Mouse (Mus musculus): Measurements from ENCODE around the gene Disp2.

The Disp2 gene

GRCm38 (mm10) chr2:118779504-118780480, at the start of gene Disp2:
Disp2 (plus strand) TSS chr2:118779719.
- DNase-seq (ENCODE audit: inconsistent ontology term) = peak; percentile 95

GRCm38 (mm10) chr2:118729816-118730621, 49.5 kb upstream of the Disp2 start:
- no peak for DNase-seq (ENCODE audit: inconsistent ontology term)

- DNase-seq (ENCODE audit: inconsistent ontology term) = peak; percentile 50
Observed at GRCm38 (mm10) chr2:118730622-118730915, 49.0 kb upstream of the Disp2 start.

- no peak for DNase-seq (ENCODE audit: inconsistent ontology term)
Observed at GRCm38 (mm10) chr2:118731981-118732380, 47.5 kb upstream of the Disp2 start.

- no peak for DNase-seq (ENCODE audit: inconsistent ontology term)
Observed at GRCm38 (mm10) chr2:118733341-118733740, 46.2 kb upstream of the Disp2 start.

GRCm38 (mm10) chr2:118740341-118740740, 39.2 kb upstream of the Disp2 start:
- DNase-seq (ENCODE audit: inconsistent ontology term) = no peak

- no peak for DNase-seq (ENCODE audit: inconsistent ontology term)
Observed at GRCm38 (mm10) chr2:118741183-118741582, 38.3 kb upstream of the Disp2 start.

- DNase-seq (ENCODE audit: inconsistent ontology term) = peak; percentile 42
Observed at GRCm38 (mm10) chr2:118743261-118743943, 36.1 kb upstream of the Disp2 start.

GRCm38 (mm10) chr2:118744621-118745020, 34.9 kb upstream of the Disp2 start:
- no peak for DNase-seq (ENCODE audit: inconsistent ontology term)

GRCm38 (mm10) chr2:118745232-118745884, 34.2 kb upstream of the Disp2 start, which contains the start of gene Inafm2:
Inafm2 (plus strand) TSS chr2:118745758.
- DNase-seq (ENCODE audit: inconsistent ontology term) = peak; percentile 97

- peak; percentile 41 for DNase-seq (ENCODE audit: inconsistent ontology term)
Observed at GRCm38 (mm10) chr2:118745915-118746901, 33.3 kb upstream of the Disp2 start.

- peak; percentile 44 for DNase-seq (ENCODE audit: inconsistent ontology term)
Observed at GRCm38 (mm10) chr2:118747301-118747960, 32.1 kb upstream of the Disp2 start.

GRCm38 (mm10) chr2:118749341-118749884, 30.1 kb upstream of the Disp2 start:
- DNase-seq (ENCODE audit: inconsistent ontology term) = no peak

- no peak for DNase-seq (ENCODE audit: inconsistent ontology term)
Observed at GRCm38 (mm10) chr2:118750476-118750875, 29.0 kb upstream of the Disp2 start.

GRCm38 (mm10) chr2:118751896-118752791, 27.4 kb upstream of the Disp2 start:
- DNase-seq (ENCODE audit: inconsistent ontology term) = peak; percentile 58

GRCm38 (mm10) chr2:118752792-118753108, 26.8 kb upstream of the Disp2 start:
- no peak for DNase-seq (ENCODE audit: inconsistent ontology term)

GRCm38 (mm10) chr2:118754143-118754542, 25.4 kb upstream of the Disp2 start:
- no peak for DNase-seq (ENCODE audit: inconsistent ontology term)

- DNase-seq (ENCODE audit: inconsistent ontology term) = no peak
Observed at GRCm38 (mm10) chr2:118755407-118755806, 24.1 kb upstream of the Disp2 start.
